Mouse (Mus musculus) heart, embryonic 12.5 days (tissue): ENCODE measurements around the gene Sae1. TPM values are rescaled to one million over a fixed set of nuclear protein-coding genes. Genes with fewer than 3 reads are reported as not detected.
A peak's percentile ranks its signal among the peaks of the same experiment; 100 is the strongest.

Experiments
- ATAC-seq: fragments of 200-750 bp; cut with Nextera tagmentation; 2 replicates; pipeline ENCODE4 v1.8.0; 2017; ENCODE audit warnings: moderate TSS enrichment, moderate library complexity; ENCODE audit not compliant: insufficient number of reproducible peaks, low FRiP score
- H3K27ac ChIP-seq: fragments of 300-500 bp; sonication (generic); 2 replicates; pipeline ENCODE4 v1.5.1; 2016; ENCODE audit warnings: mild to moderate bottlenecking, moderate library complexity; ENCODE audit not compliant: poor library complexity, severe bottlenecking
- H3K27me3 ChIP-seq: fragments of 300-500 bp; sonication (generic); replicated peaks from 2 replicates; pipeline ENCODE4 v1.6.1; 2016; ENCODE audit warnings: mild to moderate bottlenecking, moderate library complexity
- H3K36me3 ChIP-seq: fragments of 300-500 bp; sonication (generic); 2 replicates; pipeline ENCODE4 v1.6.1; 2016; ENCODE audit warnings: mild to moderate bottlenecking, moderate library complexity
- H3K4me1 ChIP-seq: fragments of 300-500 bp; sonication (generic); replicated peaks from 2 replicates; pipeline ENCODE4 v1.6.1; 2016; ENCODE audit warnings: mild to moderate bottlenecking
- H3K4me2 ChIP-seq: fragments of 300-500 bp; sonication (generic); 2 replicates; pipeline ENCODE4 v1.6.1; 2016; ENCODE audit warnings: mild to moderate bottlenecking, moderate library complexity
- H3K4me3 ChIP-seq: fragments of 300-500 bp; sonication (generic); 2 replicates; pipeline ENCODE4 v1.5.1; 2016; ENCODE audit warnings: mild to moderate bottlenecking
- H3K9ac ChIP-seq: fragments of 300-500 bp; sonication (generic); 2 replicates; pipeline ENCODE4 v1.6.1; 2016; ENCODE audit warnings: mild to moderate bottlenecking, moderate library complexity
- H3K9me3 ChIP-seq: fragments of 300-500 bp; sonication (generic); replicated peaks from 2 replicates; pipeline ENCODE4 v1.6.1; 2016; ENCODE audit warnings: mild to moderate bottlenecking, moderate library complexity
- WGBS: fragments of 180-500 bp; shearing (Covaris S2); methylation state at CpG from one replicate; pipeline ENCODE4 v1.1.7; 2016; 5-methylcytosine and 5-hydroxymethylcytosine counted together
- polyA plus RNA-seq: library from polyadenylated mRNA; unstranded; fragments of >200 nt; fragmentation: Nextera tagmentation; extraction: Ambion mirVana; gene quantifications from 2 replicates; pipeline ENCODE4 v1.2.1, GENCODE M21; 2016

The Sae1 gene
- polyA plus RNA-seq, 1 experiment from 2014 or later, result 232 TPM

- peaks cover 43% of the 10 kb centered on the region for H3K4me1 ChIP-seq
- H3K9ac ChIP-seq, result peak overlapping the region; percentile 96
- WGBS, result 14% methylated on average over 13 of the region's 13 CpGs
- no peaks in the 10 kb centered on the region for H3K27me3 ChIP-seq
- H3K4me3 ChIP-seq, result peak overlapping the region; percentile 76
- peak overlapping the region; percentile 100 for H3K27ac ChIP-seq
- H3K36me3 ChIP-seq, result peaks cover 19% of the 10 kb centered on the region
- H3K4me2 ChIP-seq, result peak overlapping the region; percentile 98
- no peaks in the 10 kb centered on the region for H3K9me3 ChIP-seq
- ATAC-seq, result peak; percentile 0; the same call in 1 of the 2 replicates
These were observed 73.3 kb downstream of the Sae1 start for GRCm38 (mm10) chr7:16314221-16314775.

GRCm38 (mm10) chr7:16313481-16314220, 74.0 kb downstream of the Sae1 start:
- H3K9ac ChIP-seq, result peak overlapping the region; percentile 96
- ATAC-seq, result peak; percentile 72
- H3K4me2 ChIP-seq, result peak overlapping the region; percentile 98
- peak overlapping the region; percentile 76 for H3K4me3 ChIP-seq
- H3K9me3 ChIP-seq, result no peaks in the 10 kb centered on the region
- WGBS, result under 1% methylated on average over 64 of the region's 66 CpGs
- H3K27me3 ChIP-seq, result no peaks in the 10 kb centered on the region
- H3K36me3 ChIP-seq, result peaks cover 17% of the 10 kb centered on the region
- peak overlapping the region; percentile 100 for H3K27ac ChIP-seq
- H3K4me1 ChIP-seq, result peaks cover 49% of the 10 kb centered on the region

- H3K27ac ChIP-seq, result peak overlapping the region; percentile 100
- peak overlapping the region; percentile 76 for H3K4me3 ChIP-seq
- H3K9ac ChIP-seq, result peak overlapping the region; percentile 96
- H3K9me3 ChIP-seq, result no peaks in the 10 kb centered on the region
- H3K4me1 ChIP-seq, result peaks cover 55% of the 10 kb centered on the region
- H3K36me3 ChIP-seq, result peaks cover 15% of the 10 kb centered on the region
- H3K4me2 ChIP-seq, result peak overlapping the region; percentile 98
- no peaks in the 10 kb centered on the region for H3K27me3 ChIP-seq
- ATAC-seq, result peak; percentile 49
- 1% methylated on average over 12 of the region's 12 CpGs for WGBS
These were observed 74.8 kb downstream of the Sae1 start for GRCm38 (mm10) chr7:16312672-16313311.

- Histone ChIP-seq H3K9ac (peak overlapping the region; percentile 96), H3K9me3 (no peaks in the 10 kb centered on the region), H3K4me1 (peaks cover 55% of the 10 kb centered on the region), H3K27ac (peak overlapping the region; percentile 100), H3K27me3 (no peaks in the 10 kb centered on the region), H3K4me2 (peak overlapping the region; percentile 98), H3K36me3 (peaks cover 9% of the 10 kb centered on the region), H3K4me3 (peak overlapping the region; percentile 76)
- ATAC-seq, result no peak
- 0% methylated on average over 49 of the region's 49 CpGs for WGBS
These were observed 75.5 kb downstream of the Sae1 start for GRCm38 (mm10) chr7:16312011-16312671.

- Histone ChIP-seq H3K9ac (peak overlapping the region; percentile 96), H3K9me3 (no peaks in the 10 kb centered on the region), H3K4me2 (peak overlapping the region; percentile 98), H3K4me3 (peak overlapping the region; percentile 76), H3K27me3 (no peaks in the 10 kb centered on the region), H3K4me1 (peaks cover 55% of the 10 kb centered on the region), H3K27ac (peak overlapping the region; percentile 100), H3K36me3 (peaks cover 3% of the 10 kb centered on the region; the same call in 1 of the 2 replicates)
- no peak for ATAC-seq
- WGBS, result 1% methylated on average over 14 of the region's 14 CpGs
These were observed 76.1 kb downstream of the Sae1 start for GRCm38 (mm10) chr7:16311453-16312004.

- WGBS, result 2% methylated on average over 31 of the region's 31 CpGs
- H3K4me2 ChIP-seq, result peak overlapping the region; percentile 98
These were observed 76.8 kb downstream of the Sae1 start for GRCm38 (mm10) chr7:16310521-16311452.

GRCm38 (mm10) chr7:16310020-16310520, 77.5 kb downstream of the Sae1 start:
- Histone ChIP-seq H3K27ac (peak overlapping the region; percentile 58), H3K36me3 (no peaks in the 10 kb centered on the region), H3K27me3 (no peaks in the 10 kb centered on the region), H3K4me2 (peak overlapping the region; percentile 98), H3K9ac (peak overlapping the region; percentile 96), H3K9me3 (no peaks in the 10 kb centered on the region), H3K4me1 (peaks cover 55% of the 10 kb centered on the region), H3K4me3 (peak overlapping the region; percentile 76)
- ATAC-seq, result peak; percentile 66
- WGBS, result under 1% methylated on average over 35 of the region's 56 CpGs

More at GRCm38 (mm10) chr7:16310521-16311452, 76.8 kb downstream of the Sae1 start:
- Histone ChIP-seq H3K4me1 (peaks cover 55% of the 10 kb centered on the region), H3K27me3 (no peaks in the 10 kb centered on the region), H3K4me3 (peak overlapping the region; percentile 76), H3K27ac (peak overlapping the region; percentile 100; the same call in 1 of the 2 replicates), H3K36me3 (no peaks in the 10 kb centered on the region), H3K9me3 (no peaks in the 10 kb centered on the region), H3K9ac (peak overlapping the region; percentile 96)
- ATAC-seq, result no peak

- Histone ChIP-seq H3K4me2 (peak overlapping the region; percentile 98), H3K27me3 (no peaks in the 10 kb centered on the region), H3K36me3 (no peaks in the 10 kb centered on the region), H3K27ac (peak overlapping the region; percentile 58), H3K4me3 (peak overlapping the region; percentile 76), H3K9ac (peak overlapping the region; percentile 96), H3K9me3 (no peaks in the 10 kb centered on the region), H3K4me1 (peaks cover 51% of the 10 kb centered on the region)
- peak; percentile 76 for ATAC-seq
- WGBS, result under 1% methylated on average over 61 of the region's 61 CpGs
These were observed 78.1 kb downstream of the Sae1 start for GRCm38 (mm10) chr7:16309318-16310019.

- Histone ChIP-seq H3K4me1 (peaks cover 46% of the 10 kb centered on the region), H3K27me3 (no peaks in the 10 kb centered on the region), H3K4me2 (peak overlapping the region; percentile 98), H3K9me3 (no peaks in the 10 kb centered on the region), H3K9ac (peak overlapping the region; percentile 96), H3K4me3 (peak overlapping the region; percentile 76), H3K27ac (peak overlapping the region; percentile 58), H3K36me3 (no peaks in the 10 kb centered on the region)
- no peak for ATAC-seq
- WGBS, result 42% methylated on average over 16 of the region's 16 CpGs
These were observed 78.9 kb downstream of the Sae1 start for GRCm38 (mm10) chr7:16308555-16309317.
